Mouse (Mus musculus) cerebellum, postnatal 25 days (tissue): Measurements from ENCODE around the gene Kcnh4.

Experiments used
- DNase-seq, 2 experiments: peaks; one replicate each; pipeline ENCODE4 v3.0.0; 2021; ENCODE audit warnings: mixed read lengths in 2 of 2

The Kcnh4 gene

DNA sequence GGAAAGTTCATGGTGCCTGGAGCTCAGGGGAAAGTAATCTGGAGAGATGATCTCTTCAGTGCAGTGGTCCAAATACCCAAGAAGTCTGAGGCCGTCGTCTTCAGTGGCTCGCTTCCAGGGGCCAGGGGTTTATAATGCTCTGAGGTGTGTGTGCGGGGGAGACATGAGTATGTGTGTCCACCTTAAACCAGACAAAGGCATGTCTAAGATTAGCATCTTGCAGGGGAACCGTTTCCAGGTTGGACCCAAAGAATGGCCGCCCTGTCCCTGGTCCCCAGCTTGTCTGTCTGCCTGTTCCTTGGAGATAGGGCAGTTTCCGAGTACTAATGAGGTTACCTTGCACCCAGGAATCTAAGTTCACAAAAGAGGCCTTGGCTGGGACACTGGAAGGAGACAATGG lies 3.1 kb upstream of the Kcnh4 start, which contains the start of gene Hcrt:
Gene Hcrt (minus strand): TSS at position 101 of the 400 bp plus-strand sequence.
- DNase-seq, result no peak

DNA sequence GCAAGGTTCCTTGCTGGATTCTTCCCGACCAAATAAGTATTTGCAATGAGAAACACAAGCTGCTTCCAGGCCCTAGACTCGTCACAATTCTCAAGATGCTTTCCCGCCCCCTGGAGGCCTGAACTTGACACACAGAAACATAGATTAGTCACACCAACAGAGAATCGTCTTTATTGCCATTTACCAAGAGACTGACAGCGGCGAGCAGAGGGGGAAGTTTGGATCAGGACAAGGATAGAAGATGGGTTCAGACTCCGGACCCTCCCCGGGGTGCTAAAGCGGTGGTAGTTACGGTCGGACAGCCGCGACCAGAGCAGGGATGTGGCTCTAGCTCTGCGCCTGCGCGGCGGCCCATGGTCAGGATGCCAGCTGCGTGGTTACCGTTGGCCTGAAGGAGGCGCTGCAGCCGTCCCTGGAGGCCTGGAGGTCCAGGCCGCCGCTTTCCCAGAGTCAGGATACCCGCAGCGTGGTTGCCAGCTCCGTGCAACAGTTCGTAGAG lies 1.9 kb upstream of the Kcnh4 start:
- peak; percentile 93 for DNase-seq

DNA sequence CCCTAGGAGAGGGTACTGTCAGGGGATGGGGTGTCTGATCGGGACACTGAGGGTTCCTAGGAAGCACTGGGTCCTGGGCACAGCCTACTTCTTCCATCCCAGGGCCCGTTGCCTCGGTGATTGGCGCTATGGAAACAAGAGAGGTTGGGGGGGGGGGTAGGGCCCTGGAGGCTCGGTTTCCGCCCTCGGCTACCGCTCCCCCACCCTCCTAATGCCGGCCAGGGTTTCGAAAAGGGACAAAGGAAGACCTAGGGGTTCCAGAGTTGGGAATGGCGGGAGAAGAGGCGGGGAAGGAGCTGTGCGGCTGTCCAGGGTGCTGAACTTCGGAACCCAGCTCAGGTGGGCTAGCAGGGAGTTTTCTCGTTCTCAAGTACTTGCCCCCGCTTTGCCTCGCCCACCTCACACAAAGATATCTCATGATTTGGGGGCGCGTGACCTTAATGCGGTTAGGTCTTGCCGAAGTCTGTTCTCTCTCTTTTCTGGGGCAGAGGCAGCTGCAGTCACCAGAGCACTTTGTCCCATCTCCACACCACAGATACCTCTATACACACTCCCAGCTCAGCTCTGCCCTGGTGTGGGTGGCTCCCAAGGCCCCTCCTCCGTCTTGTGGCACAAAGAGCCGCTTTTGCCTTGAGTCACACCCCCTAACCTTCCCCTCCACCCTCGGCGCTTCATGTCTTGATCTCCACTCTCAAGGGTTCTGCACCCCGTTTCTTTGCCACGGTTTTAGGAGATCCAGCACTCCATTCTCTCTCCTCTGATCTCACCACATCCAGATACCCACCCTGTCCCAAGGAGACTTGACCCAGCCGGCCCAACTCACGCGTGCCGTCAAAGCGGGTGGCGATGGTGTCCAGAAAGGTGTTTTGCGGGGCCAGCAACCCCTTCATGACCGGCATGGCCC lies 783 bp downstream of the Kcnh4 start:
- no peak for DNase-seq

DNA sequence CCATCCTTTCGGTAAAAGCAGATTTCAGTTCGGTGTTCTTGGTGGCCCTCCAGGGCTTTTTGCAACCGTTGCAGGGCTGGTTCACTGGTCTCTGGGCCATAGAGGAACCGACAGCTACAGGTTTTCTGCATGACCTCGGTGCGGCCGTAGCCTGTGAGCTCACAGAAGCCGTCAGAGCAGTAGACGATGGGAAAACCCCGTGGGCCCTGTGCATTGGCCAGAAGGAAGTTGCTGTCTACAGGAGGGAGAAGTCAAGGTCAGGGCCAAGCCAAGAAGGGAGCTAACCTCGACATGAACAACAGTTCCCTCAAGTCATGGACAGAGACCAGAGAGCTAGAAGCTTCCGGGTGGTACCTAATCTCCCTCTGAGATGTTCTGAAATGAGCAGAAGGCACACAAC lies 2.2 kb downstream of the Kcnh4 start:
- DNase-seq, result no peak

DNA sequence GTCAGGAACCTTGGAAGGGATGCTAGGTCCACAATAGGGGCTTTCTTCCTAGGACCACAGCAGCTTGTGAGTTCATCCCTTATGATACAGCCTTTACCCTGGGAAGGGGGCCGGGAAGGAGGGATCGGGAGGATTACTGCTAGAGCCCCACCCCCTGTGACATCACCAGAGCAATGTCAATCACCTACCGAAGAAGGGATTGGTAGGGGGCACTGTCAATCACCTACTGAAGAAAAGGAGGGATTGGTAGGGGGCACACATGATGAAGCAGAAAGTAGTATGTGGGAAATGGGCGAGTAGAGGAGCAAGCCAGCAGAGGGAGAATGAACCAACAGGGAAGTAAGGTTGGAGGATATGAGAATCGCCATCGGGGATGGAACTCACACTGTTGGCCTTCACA lies 3.3 kb downstream of the Kcnh4 start:
- no peak for DNase-seq

DNA sequence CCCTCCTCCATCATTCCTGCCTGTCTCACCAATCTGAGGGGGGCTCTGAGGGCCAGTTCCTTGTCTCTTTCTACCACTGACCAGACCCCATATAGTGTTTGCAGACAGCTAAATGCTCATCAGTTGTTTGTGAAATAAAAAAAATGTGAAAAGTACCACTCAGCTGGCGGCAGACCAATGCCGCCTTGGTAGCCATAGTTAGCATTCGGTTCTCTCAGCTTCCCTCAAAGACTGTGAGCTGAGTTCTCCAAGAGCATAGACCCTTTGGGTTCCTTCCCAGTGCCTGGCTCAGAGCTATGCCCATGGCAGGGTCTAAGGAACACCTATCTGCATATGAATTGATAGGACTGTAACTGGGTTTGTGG lies 5.1 kb downstream of the Kcnh4 start:
- no peak for DNase-seq

DNA sequence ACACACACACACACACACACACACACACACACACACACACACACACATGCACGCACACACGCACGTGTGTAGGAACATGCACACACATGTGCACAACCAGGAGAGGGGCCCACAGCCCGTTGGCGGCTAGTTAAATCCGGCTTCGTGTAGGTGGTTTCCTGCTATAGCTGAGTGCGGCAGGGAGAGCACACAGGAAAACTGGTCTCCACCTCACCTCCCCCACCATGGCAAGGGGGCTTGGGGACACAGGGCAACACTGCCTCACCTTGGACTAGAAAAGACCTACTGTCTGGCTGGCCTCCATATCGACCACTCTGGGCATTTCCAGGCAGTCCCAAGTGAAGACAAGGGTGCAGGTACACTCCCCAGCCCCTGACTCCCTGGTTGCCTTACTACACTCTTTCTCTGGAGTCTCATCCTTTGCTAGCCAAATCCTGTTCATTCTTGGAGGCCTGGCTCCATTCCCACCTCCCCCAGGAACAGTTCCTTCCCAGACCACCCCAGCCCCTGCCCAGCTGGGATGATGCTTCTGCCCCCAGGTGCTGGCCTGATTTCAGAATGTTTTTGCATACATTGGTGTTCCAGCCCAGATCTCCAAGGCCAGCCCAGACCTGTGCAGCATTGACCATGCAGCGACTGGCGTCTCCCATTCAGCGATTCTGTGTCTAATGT lies 5.6 kb downstream of the Kcnh4 start:
- DNase-seq, result no peak

DNA sequence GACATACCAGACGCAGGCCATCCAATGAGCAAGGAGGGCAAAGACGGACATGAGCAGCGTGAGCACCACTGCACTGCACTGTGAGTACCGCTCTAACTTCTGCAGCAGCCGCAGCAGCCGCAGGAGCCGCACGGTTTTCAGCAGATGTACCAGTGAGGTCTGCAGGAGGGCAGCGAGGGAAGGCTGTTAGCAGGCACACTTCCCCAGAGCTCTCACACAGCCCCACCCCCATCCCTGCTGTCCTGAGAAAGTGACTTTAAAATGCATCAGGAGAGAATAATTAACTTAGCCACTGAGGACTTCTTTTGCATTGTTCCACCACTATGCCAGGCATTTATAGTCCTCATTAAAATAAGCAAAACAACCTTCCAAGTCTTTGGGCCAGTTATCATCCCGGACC lies 7.4 kb downstream of the Kcnh4 start:
- DNase-seq, result no peak

DNA sequence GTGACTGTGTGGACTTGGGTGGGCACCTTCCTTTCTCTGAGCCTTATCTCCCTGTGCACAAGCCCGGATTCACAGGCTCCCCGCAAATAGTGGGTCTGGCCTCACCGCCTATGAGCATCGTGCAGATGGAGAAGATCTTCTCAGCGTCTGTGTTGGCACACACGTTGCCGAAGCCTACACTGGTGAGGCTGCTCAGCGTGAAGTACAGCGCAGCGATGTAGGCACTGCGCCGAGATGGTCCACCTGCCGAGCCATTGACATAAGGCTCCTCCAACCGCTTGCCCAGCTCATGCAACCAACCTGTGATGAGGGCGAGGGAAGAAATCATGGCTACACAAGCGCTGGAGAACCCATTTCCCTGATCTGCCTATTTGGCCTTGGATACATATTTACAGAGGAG lies 9.6 kb downstream of the Kcnh4 start:
- no peak for DNase-seq

DNA sequence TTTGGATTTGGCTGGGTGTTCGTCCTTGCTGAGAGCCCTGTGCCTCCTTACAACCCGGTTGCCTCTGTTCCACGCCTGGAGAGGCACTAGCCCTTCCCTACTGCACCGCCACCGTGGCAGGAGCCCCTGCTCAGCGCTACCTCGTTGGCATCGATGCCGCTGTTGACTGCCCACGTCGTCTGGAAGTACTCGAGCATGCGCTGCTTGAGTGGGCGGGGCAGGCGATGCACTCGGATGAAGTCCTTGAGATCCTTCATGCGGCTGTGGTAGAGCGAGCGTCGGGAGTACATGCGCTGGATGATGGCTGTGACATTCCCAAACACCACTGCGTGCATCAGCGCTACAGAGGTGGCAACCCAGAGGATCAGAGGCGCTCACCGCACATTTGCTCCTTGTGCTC lies 10.3 kb downstream of the Kcnh4 start:
- no peak for DNase-seq

DNA sequence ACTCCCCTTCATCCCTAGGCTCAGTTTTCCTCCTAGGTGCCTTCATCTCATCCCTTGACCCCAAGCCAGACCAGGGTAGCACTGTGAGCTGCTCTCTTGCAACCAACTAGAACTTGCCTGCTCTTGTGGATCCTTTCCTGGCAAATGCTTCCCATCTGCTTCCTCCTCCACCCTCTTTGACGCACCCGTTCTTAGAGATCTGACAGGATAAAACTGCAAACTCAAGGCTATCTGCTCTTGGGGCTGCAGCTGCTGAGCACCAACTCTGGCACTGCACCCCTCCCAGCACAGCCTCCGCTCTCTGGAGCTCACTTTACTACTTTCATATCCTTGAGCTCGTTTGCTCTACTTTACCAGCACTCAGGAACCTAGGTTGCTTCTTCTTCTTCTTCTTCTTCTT lies 11.1 kb downstream of the Kcnh4 start:
- DNase-seq, result no peak

DNA sequence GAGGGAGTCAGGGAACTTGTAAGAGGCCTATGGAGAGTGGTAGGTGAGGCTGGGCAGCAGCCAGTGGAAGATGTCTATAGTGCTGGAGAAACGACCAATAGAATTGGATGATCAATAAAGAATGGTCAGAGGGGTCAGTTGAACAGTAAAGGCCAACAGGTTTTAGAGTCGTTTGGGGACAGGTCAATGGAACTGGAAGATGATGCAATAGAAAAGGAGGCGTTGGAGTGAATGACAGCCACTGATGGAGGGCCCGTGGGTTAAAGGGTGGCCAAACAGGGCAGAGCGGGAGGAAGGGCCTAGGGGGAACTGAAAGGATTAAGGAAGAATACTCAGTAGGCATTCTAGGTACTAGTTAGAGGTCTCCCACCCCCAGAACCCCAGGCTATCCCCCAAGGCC lies 12.6 kb downstream of the Kcnh4 start:
- no peak for DNase-seq

DNA sequence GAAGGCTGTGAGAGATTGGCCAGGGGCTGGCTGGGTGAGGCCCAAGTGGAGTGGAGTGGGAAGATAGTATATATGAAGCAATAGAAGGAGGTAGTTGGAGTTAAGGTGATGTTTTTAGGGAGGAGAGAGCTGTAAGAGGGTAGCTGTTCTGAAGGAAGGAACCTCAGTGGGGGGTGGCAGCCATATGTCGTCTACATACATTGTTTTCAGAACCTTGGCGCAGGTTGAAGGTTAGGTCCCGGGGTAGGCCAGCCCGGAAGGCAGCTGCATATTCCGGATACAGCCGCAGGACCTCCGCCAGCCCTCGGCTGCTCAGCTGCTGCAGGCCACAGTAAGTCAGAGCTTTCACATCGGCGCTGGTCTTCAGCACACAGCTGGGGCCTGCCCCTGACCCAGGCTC lies 13.2 kb downstream of the Kcnh4 start:
- no peak for DNase-seq

DNA sequence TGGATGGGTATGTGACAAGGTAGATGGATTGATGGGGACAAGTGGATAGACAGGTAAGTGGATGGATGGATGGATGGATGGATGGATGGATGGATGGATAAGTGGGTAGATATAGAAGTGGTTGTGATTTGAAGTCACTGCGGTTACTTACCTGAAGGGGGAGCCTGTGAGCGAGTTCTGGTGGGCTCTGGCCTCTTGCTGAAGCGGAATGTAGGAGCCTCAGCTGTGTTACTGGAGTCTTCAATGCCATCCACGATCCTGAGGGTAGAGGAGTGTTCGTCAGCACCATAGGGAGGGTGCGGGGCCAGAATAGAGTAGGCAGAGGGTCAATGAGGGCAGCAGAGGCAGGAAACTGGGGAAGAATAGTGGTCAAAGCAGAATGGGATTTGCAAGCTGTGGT lies 14.7 kb downstream of the Kcnh4 start:
- DNase-seq, result peak; percentile 63 to 74

DNA sequence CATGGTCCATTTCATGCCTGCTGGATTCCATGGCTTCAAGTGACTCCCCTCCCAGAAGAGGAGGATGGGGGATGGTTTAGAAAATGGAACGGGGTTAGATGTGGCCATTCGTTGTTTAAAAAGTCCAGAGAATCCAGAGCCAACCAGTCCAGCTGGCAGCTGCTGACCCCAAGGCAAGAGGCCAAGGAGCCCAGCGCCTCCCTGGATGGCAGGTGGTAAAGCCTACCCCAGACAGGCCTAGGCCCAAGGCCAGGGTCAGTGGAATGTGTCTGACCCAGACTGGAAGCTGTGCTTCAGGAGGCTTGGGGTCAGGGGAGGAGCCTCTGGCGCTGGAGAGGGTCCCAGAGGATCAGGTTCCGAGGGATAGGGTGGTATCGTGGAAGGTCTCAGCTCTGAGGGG lies 18.4 kb downstream of the Kcnh4 start:
- peak in 1 of 2 experiments; percentile 45 for DNase-seq

DNA sequence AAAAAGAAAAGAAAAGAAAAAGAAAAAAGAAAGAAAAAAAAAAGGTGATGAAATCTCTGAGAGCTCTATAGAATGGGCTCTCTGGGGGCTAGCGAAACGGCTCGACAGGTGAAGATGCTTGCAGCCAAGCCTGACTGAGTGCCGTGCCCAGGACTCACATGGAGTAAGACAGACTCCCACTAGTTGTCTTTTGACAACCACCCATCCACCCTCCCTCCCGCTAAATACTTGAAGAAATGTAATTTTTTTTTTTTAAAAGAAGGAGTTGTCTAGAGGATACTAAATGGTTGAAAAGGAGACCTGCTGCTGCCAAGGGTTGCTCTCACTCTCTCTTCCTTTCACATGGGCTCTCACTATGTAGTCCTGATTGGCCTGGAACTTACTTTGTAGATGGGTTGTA lies 21.0 kb downstream of the Kcnh4 start:
- no peak for DNase-seq

DNA sequence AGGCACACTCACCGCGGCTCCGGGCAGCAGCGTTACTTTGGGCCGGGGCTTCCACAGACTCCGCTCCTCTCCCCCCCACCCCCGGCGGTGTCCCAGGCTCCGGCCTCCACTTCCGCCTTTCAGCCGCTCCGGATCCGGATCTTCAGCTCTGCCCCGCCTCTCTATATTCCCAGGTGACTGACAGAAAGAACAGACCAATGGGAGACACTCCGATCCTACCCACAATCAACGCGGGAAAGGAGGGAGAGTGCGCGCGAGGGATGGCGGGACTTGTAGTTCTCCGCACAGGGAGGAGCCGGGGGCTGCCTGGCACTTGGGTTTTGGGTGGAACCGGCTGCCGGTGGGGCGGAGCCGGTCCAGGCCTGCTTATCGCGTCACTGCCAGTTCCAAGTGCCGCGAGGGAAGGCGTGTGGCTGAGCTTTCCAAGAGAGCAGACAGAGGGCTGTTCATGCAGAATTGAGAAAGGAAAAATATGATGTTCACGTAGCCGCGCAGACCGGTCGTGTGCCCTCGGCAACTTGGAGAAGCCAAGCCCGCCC lies 21.6 kb downstream of the Kcnh4 start, which contains the start of gene Rab5c:
Gene Rab5c (minus strand): TSS at position 150 of the 539 bp plus-strand sequence.
- DNase-seq, result peak; percentile 98

DNA sequence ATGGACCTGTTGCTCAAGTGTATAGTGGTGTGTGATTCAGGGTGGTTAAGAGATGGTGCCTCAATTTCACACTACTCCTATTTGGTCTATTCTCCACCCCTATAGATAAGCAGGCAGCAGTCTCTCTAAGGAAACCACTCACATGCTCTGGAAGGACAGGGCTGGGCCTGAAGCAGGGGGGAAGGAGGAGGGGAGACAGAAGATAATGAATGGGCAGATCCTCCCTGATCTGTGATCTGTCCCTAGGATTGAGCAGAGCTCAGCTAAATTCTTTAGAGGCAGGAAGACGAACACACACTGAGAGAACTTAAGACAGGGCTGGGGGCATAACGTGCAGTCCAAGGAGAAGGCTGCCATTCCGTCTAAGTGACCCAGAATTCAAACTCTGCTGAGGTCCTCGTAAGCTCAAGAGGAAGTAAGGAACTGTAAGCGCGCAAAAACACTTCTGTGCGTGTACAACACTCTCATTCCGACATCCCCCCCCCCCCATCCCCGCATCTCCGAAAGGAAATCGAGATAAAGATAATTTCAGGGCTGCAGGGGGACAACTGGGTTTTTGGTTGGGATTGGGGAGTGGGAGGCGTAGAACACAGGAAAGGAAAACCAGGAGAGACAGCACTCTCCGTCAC lies 22.5 kb downstream of the Kcnh4 start:
- no peak for DNase-seq

DNA sequence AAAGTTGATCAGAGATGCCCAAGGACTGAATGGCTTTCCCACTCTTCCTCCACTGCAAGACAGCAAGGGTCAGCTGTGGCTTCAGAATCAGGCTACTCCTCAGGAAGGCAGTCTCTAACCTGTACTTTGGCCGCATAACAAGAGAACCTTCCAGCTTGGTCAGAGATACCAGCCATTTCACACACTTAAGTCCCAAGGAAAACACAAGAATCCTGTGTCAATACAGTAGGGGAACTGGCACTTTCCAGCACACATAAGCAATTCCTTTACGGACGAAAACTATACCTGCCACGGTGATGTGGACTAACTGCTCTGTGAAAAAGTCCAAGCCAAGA lies 23.0 kb downstream of the Kcnh4 start:
- no peak for DNase-seq

DNA sequence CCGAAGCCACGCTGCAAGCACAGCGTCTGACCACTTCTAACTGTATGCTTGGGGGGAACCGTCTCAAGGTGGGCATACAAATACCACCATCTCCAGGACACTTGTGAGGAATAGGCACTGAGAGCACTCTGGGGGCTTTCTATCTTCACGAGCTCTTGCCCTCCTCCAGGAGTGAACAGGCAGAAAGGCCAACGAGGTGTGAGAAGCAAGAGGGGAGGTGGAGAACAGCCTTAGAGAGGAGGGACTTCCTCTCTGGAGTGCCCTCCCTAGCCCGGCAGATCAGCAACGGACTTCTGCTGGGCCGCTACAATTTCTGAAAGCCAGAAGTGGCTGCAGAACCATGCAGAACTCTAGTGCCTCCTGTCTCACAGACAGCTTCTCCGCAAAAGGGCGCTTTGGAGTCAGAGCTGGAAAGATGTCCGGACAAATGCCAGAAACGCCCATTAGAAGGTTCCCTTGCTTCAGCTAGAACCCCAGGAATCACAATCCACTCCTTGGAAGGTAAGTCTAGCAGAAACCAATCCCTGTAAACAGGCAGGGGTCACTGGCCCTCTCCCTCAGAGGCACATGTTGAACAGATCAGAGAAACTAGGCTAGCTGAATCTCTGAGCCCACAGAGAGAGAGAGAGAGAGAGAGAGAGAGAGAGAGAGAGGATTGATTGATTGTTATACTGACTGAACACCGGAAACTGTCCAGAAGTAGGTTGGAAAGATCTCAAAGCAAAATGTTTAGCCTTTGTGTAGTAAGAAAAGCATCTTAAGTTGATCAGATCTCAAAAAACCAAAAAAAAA lies 23.6 kb downstream of the Kcnh4 start:
- DNase-seq, result no peak

DNA sequence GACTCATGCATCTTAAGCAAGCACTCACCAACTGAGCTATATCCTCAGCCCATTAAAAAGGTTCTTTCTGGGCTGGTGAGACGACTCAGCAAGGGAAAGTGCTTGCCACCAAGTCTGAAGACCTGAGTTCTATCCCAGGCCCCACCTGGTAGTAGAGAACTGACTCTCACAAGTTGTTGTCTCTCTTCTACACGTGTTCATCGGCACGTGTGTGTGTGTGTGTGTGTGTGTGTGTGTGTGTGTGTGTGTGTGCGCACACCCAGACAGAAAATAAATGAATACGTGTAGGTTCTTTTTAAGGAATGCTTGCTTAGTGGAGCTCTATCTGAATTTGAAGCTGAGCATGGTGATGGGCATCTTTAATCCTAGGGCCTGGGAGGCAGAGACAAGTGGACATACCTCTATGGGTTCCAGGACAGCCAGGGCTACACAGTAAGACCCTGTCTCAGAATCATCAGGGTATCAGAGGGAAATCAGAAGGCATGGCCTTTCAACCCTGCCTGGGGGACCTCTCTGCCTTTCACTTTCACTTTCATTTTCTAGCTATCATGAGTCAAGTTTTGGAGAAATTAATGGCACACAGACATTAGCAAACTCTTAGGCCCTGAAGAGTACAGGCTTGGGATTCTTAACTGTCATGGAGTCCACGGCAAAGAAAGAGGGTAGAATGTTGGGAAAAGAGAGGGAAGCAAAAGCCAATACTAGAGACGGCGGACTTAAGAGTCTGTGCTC lies 24.4 kb downstream of the Kcnh4 start:
- no peak for DNase-seq
